Mouse (Mus musculus) heart, postnatal 0 days (tissue): ENCODE results near the gene Ccdc86. TPM values are rescaled to one million over a fixed set of nuclear protein-coding genes. Genes with fewer than 3 reads are reported as not detected.

Experiments used
- ATAC-seq: fragments of 200-750 bp; cut with Nextera tagmentation; 2 replicates; pipeline ENCODE4 v1.8.0; 2017; ENCODE audit warnings: low read depth, moderate number of reproducible peaks, moderate library complexity; ENCODE audit not compliant: insufficient read depth
- DNase-seq: peaks from one replicate; pipeline ENCODE4 v3.0.0-alpha.2; 2016; ENCODE audit warnings: low spot score
- H3K27ac ChIP-seq: fragments of 300-500 bp; sonication (generic); 2 replicates; pipeline ENCODE4 v1.5.1; 2014; ENCODE audit warnings: low read depth, mild to moderate bottlenecking
- H3K27me3 ChIP-seq: fragments of 300-500 bp; sonication (generic); 2 replicates; pipeline ENCODE4 v1.6.1; 2014; ENCODE audit warnings: low read length, mixed read lengths; ENCODE audit not compliant: control insufficient read depth, insufficient read depth
- H3K36me3 ChIP-seq: fragments of 300-500 bp; sonication (generic); replicated peaks from 2 replicates; pipeline ENCODE4 v1.6.1; 2014; ENCODE audit warnings: low read length, mixed read lengths; ENCODE audit not compliant: control insufficient read depth, insufficient read depth
- H3K4me1 ChIP-seq: fragments of 300-500 bp; sonication (generic); 2 replicates; pipeline ENCODE4 v1.6.1; 2014; ENCODE audit warnings: antibody characterized with exemption; ENCODE audit not compliant: control insufficient read depth, insufficient read depth
- H3K4me2 ChIP-seq: fragments of 300-500 bp; sonication (generic); 2 replicates; pipeline ENCODE4 v1.6.1; 2014; ENCODE audit warnings: low read depth, mild to moderate bottlenecking, low read length, moderate library complexity
- H3K4me3 ChIP-seq: fragments of 300-500 bp; sonication (generic); 2 replicates; pipeline ENCODE4 v1.5.1; 2014; ENCODE audit warnings: low read depth, low read length
- H3K9ac ChIP-seq: fragments of 300-500 bp; sonication (generic); replicated peaks from 2 replicates; pipeline ENCODE4 v1.6.1; 2014; ENCODE audit warnings: low read depth, low read length, mixed read lengths
- H3K9me3 ChIP-seq: fragments of 300-500 bp; sonication (generic); replicated peaks from 2 replicates; pipeline ENCODE4 v1.6.1; 2016; ENCODE audit warnings: low read length; ENCODE audit not compliant: control insufficient read depth
- CTCF ChIP-seq: IDR thresholded peaks from 2 replicates; pipeline ENCODE4 v1.5.1; 2016; ENCODE audit warnings: antibody characterized with exemption, control low read depth, low read depth
- EP300 ChIP-seq: IDR thresholded peaks from 2 replicates; pipeline ENCODE4 v1.6.1; 2016; ENCODE audit warnings: antibody characterized with exemption, low read depth
- WGBS: fragments of 180-500 bp; shearing (Covaris S2); extraction: QIAGEN DNeasy Blood & Tissue Kit; methylation state at CpG from one replicate; pipeline ENCODE4 v1.1.7; 2014; 5-methylcytosine and 5-hydroxymethylcytosine counted together
- polyA plus RNA-seq: library from polyadenylated mRNA; unstranded; fragments of >200 nt; fragmentation: Nextera tagmentation; extraction: Ambion mirVana; gene quantifications from 2 replicates; pipeline ENCODE4 v1.2.1, GENCODE M21; 2015
- total RNA-seq: library from RNA; depleted of rRNA; stranded (reverse); fragments of >200 nt; gene quantifications from 2 replicates; pipeline ENCODE4 v1.2.3, GENCODE M21; 2014; ENCODE audit warnings: low replicate concordance

Gene Ccdc86
- total and polyA plus RNA-seq, 2 experiments from 2014 or later = 8.7 to 12.4 TPM

- no peak for TF ChIP-seq EP300
- TF ChIP-seq CTCF = no peak
- Histone ChIP-seq H3K4me1 (peaks cover 29% of the 10 kb centered on the region), H3K4me2 (peak overlapping the region; percentile 98), H3K36me3 (peaks cover 24% of the 10 kb centered on the region), H3K4me3 (peak overlapping the region; percentile 76), H3K9me3 (no peaks in the 10 kb centered on the region), H3K9ac (peak overlapping the region; percentile 82), H3K27ac (peak overlapping the region; percentile 32; the same call in 1 of the 2 replicates), H3K27me3 (no peaks in the 10 kb centered on the region)
- ATAC-seq (no peak), DNase-seq (no peak)
- WGBS = under 1% methylated on average over 20 of the region's 20 CpGs
Measured at GRCm38 (mm10) chr19:10948416-10948815, 650 bp downstream of the Ccdc86 start.

GRCm38 (mm10) chr19:10947219-10947618 is 1.8 kb downstream of the Ccdc86 start:
- peak overlapping the region; percentile 98 for H3K4me2 ChIP-seq
- peak overlapping the region; percentile 76; the same call in 1 of the 2 replicates for H3K4me3 ChIP-seq
- no peak for TF ChIP-seq EP300
- no peak for TF ChIP-seq CTCF
- peaks cover 23% of the 10 kb centered on the region for H3K4me1 ChIP-seq
- WGBS = 80% methylated on average over 5 of the region's 5 CpGs
- ATAC-seq = no peak
- peaks cover 35% of the 10 kb centered on the region for H3K36me3 ChIP-seq
- no peaks in the 10 kb centered on the region for H3K27me3 ChIP-seq
- H3K27ac ChIP-seq = no peak overlapping the region
- H3K9me3 ChIP-seq = no peaks in the 10 kb centered on the region
- peak overlapping the region; percentile 82; the same call in 1 of the 2 replicates for H3K9ac ChIP-seq
- no peak for DNase-seq

- no peak overlapping the region for H3K27ac ChIP-seq
- WGBS = 65% methylated on average over 3 of the region's 3 CpGs
- TF ChIP-seq CTCF = no peak
- no peak for TF ChIP-seq EP300
- H3K9ac ChIP-seq = no peak overlapping the region
- H3K4me2 ChIP-seq = no peak overlapping the region
- no peaks in the 10 kb centered on the region for H3K9me3 ChIP-seq
- H3K4me3 ChIP-seq = no peak overlapping the region
- peaks cover 18% of the 10 kb centered on the region for H3K4me1 ChIP-seq
- no peak for ATAC-seq
- DNase-seq = no peak
- peaks cover 39% of the 10 kb centered on the region for H3K36me3 ChIP-seq
- H3K27me3 ChIP-seq = no peaks in the 10 kb centered on the region
Measured at GRCm38 (mm10) chr19:10946506-10946905, 2.6 kb downstream of the Ccdc86 start.

- no peak overlapping the region for H3K4me2 ChIP-seq
- H3K36me3 ChIP-seq = peaks cover 39% of the 10 kb centered on the region
- no peak overlapping the region for H3K27ac ChIP-seq
- TF ChIP-seq CTCF (no peak), EP300 (no peak)
- no peaks in the 10 kb centered on the region for H3K27me3 ChIP-seq
- 81% methylated on average over 3 of the region's 3 CpGs for WGBS
- DNase-seq (no peak), ATAC-seq (no peak)
- H3K4me3 ChIP-seq = no peak overlapping the region
- no peaks in the 10 kb centered on the region for H3K9me3 ChIP-seq
- no peak overlapping the region for H3K9ac ChIP-seq
- H3K4me1 ChIP-seq = peaks cover 28% of the 10 kb centered on the region
Measured at GRCm38 (mm10) chr19:10943955-10944354, 5.1 kb downstream of the Ccdc86 start.

GRCm38 (mm10) chr19:10940801-10941457 is 8.1 kb downstream of the Ccdc86 start:
- no peak for DNase-seq
- 10% methylated on average over 40 of the region's 40 CpGs for WGBS
- no peaks in the 10 kb centered on the region for H3K27me3 ChIP-seq
- TF ChIP-seq CTCF (no peak), EP300 (no peak)
- no peak overlapping the region for H3K27ac ChIP-seq
- peaks cover 37% of the 10 kb centered on the region for H3K36me3 ChIP-seq
- H3K9ac ChIP-seq = peak overlapping the region; percentile 45
- peak; percentile 33 for ATAC-seq
- peak overlapping the region; percentile 57 for H3K4me2 ChIP-seq
- H3K4me3 ChIP-seq = peak overlapping the region; percentile 31
- no peaks in the 10 kb centered on the region for H3K9me3 ChIP-seq
- peaks cover 11% of the 10 kb centered on the region for H3K4me1 ChIP-seq
